Mouse (Mus musculus): Measurements from ENCODE around the gene Gm12569. TPM values are rescaled to one million over a fixed set of nuclear protein-coding genes. Genes with fewer than 3 reads are reported as not detected.

Gene Gm12569
- total and polyA plus RNA-seq, 2 experiments from 2014 or later: not detected

DNA sequence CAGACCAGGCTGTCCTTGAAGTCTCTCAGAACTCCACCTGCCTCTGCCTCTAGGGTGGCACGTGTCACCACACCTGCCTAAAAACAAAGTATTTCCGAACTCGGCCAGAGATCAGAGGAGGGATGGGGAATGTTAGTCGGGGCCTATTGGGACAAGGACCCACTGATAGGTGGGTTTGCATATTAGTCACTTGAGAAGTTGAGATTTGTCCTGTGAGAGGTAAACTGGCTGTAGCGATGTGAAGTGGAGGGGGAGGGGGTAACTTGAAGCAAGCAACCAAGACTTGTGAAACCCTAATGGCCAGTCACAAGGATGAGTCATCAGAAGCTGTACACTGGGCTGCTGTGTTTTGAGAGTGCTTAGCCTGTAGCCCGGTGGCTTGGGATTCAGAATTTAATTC lies 44.1 kb downstream of the Gm12569 start:
- ATAC-seq (no peak), DNase-seq (ENCODE audit: low spot score) (peak; percentile 29)
- WGBS: 33% methylated on average over 6 of the region's 6 CpGs
- Histone ChIP-seq H3K27me3 (ENCODE audit: insufficient read depth, low read length) (no peaks in the 10 kb centered on the region), H3K4me3 (ENCODE audit: low read length) (peak overlapping the region; percentile 97), H3K9me3 (ENCODE audit: low read length) (no peaks in the 10 kb centered on the region), H3K36me3 (ENCODE audit: insufficient read depth, low read length) (no peaks in the 10 kb centered on the region), H3K9ac (replicated peaks; ENCODE audit: low read length) (peak overlapping the region; percentile 99; the same call in 1 of the 2 replicates), H3K4me2 (ENCODE audit: low read depth, low read length) (peak overlapping the region; percentile 62), H3K27ac (no peak overlapping the region), H3K4me1 (ENCODE audit: insufficient read depth, low read length) (peaks cover 16% of the 10 kb centered on the region; the same call in 1 of the 2 replicates)
- TF ChIP-seq CTCF (IDR thresholded peaks at IDR 0.05; ENCODE audit: low read depth): no peak

GRCm38 (mm10) chr11:51265326-51265725 lies 45.1 kb downstream of the Gm12569 start:
- peak; percentile 64 for DNase-seq (ENCODE audit: low spot score)

DNA sequence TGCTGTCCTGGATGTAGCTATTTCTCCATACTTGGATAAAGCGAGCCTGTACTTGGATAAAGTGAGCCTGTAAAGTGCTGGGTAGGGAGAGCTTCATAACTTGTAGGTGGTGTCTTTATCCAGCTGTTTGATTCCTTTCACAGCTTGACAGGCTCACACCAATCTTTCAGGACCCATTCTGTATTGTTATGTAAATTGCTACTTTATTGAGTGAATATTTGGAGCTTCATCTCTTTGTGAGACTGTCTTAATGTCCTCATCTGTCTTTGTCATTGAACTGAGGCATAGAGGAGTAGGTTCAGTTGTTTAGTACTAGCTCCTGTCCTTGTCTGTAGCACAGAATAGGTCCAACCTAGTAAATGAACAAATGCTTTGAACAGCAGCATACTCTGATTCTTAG lies 54.1 kb downstream of the Gm12569 start:
- Histone ChIP-seq H3K4me3 (ENCODE audit: low read length) (no peak overlapping the region), H3K9ac (replicated peaks; ENCODE audit: low read length) (no peak overlapping the region), H3K4me1 (ENCODE audit: insufficient read depth, low read length) (no peaks in the 10 kb centered on the region), H3K36me3 (ENCODE audit: insufficient read depth, low read length) (peaks cover 35% of the 10 kb centered on the region), H3K4me2 (ENCODE audit: low read depth, low read length) (no peak overlapping the region), H3K9me3 (ENCODE audit: low read length) (no peaks in the 10 kb centered on the region), H3K27ac (no peak overlapping the region), H3K27me3 (ENCODE audit: insufficient read depth, low read length) (no peaks in the 10 kb centered on the region)
- no peak for TF ChIP-seq CTCF (IDR thresholded peaks at IDR 0.05; ENCODE audit: low read depth)
- no peak for ATAC-seq
- whole genome bisulfite sequencing: 53% methylated on average over 1 of the region's 1 CpGs
- no peak for DNase-seq (ENCODE audit: low spot score)

More at GRCm38 (mm10) chr11:51265326-51265725, 45.1 kb downstream of the Gm12569 start:
- ATAC-seq: no peak
- H3K27ac ChIP-seq: no peak overlapping the region
- no peak overlapping the region for H3K4me3 ChIP-seq (ENCODE audit: low read length)
- no peaks in the 10 kb centered on the region for H3K27me3 ChIP-seq (ENCODE audit: insufficient read depth, low read length)
- H3K36me3 ChIP-seq (ENCODE audit: insufficient read depth, low read length): peaks cover 3% of the 10 kb centered on the region; the same call in 1 of the 2 replicates
- TF ChIP-seq CTCF (IDR thresholded peaks at IDR 0.05; ENCODE audit: low read depth): peak; percentile 68
- H3K4me2 ChIP-seq (ENCODE audit: low read depth, low read length): peak overlapping the region; percentile 62; the same call in 1 of the 2 replicates
- H3K4me1 ChIP-seq (ENCODE audit: insufficient read depth, low read length): peaks cover 16% of the 10 kb centered on the region; the same call in 1 of the 2 replicates
- no peaks in the 10 kb centered on the region for H3K9me3 ChIP-seq (ENCODE audit: low read length)
- 48% methylated on average over 3 of the region's 3 CpGs for WGBS
- H3K9ac ChIP-seq (replicated peaks; ENCODE audit: low read length): no peak overlapping the region

Other genes with a start within 250 kb of the Gm12569 start
- not detected in 2 replicates for gene Olfr1377, start 238.5 kb upstream of the Gm12569 start, total RNA-seq (2014; rRNA removed)
- not detected in 2 replicates for gene Olfr1377, start 238.5 kb upstream of the Gm12569 start, polyA plus RNA-seq (2015; fragmentation: Nextera tagmentation; extraction: Ambion mirVana)
- gene Olfr51, start 216.9 kb upstream of the Gm12569 start, total RNA-seq (2014; rRNA removed): not detected in 2 replicates
- not detected in 2 replicates for gene Olfr51, start 216.9 kb upstream of the Gm12569 start, polyA plus RNA-seq (2015; fragmentation: Nextera tagmentation; extraction: Ambion mirVana)
- not detected in 2 replicates for gene Olfr54, start 206.2 kb upstream of the Gm12569 start, total RNA-seq (2014; rRNA removed)
- gene Olfr54, start 206.2 kb upstream of the Gm12569 start, polyA plus RNA-seq (2015; fragmentation: Nextera tagmentation; extraction: Ambion mirVana): not detected in 2 replicates
- not detected in 2 replicates for gene Olfr1375, start 172.4 kb upstream of the Gm12569 start, total RNA-seq (2014; rRNA removed)
- gene Olfr1375, start 172.4 kb upstream of the Gm12569 start, polyA plus RNA-seq (2015; fragmentation: Nextera tagmentation; extraction: Ambion mirVana): not detected in 2 replicates
- gene Zfp354a, start 161.2 kb upstream of the Gm12569 start, total RNA-seq (2014; rRNA removed): 5.4 and 6.2 TPM in 2 replicates
- gene Zfp354a, start 161.2 kb upstream of the Gm12569 start, polyA plus RNA-seq (2015; fragmentation: Nextera tagmentation; extraction: Ambion mirVana): 7.5 and 9.5 TPM in 2 replicates
- gene Clk4, start 41.3 kb downstream of the Gm12569 start, total RNA-seq (2014; rRNA removed): 57.6 and 58.3 TPM in 2 replicates
- gene Clk4, start 41.3 kb downstream of the Gm12569 start, polyA plus RNA-seq (2015; fragmentation: Nextera tagmentation; extraction: Ambion mirVana): 92.5 and 93.3 TPM in 2 replicates
- gene BC049762, start 42.6 kb downstream of the Gm12569 start, total RNA-seq (2014; rRNA removed): 0.29 TPM in 1 of 2 replicates, not detected in the other
- gene BC049762, start 42.6 kb downstream of the Gm12569 start, polyA plus RNA-seq (2015; fragmentation: Nextera tagmentation; extraction: Ambion mirVana): 0.39 and 0.40 TPM in 2 replicates
- gene Col23a1, start 69.4 kb downstream of the Gm12569 start, total RNA-seq (2014; rRNA removed): 17.7 and 20.7 TPM in 2 replicates
- gene Col23a1, start 69.4 kb downstream of the Gm12569 start, polyA plus RNA-seq (2015; fragmentation: Nextera tagmentation; extraction: Ambion mirVana): 8.2 and 9.5 TPM in 2 replicates